Mouse (Mus musculus) cerebellum, adult 2 months (tissue): ENCODE data around the gene Hoxa2.

ENCODE experiments used
- CTCF ChIP-seq: fragments of 200-500 bp; IDR thresholded peaks from 2 replicates; pipeline ENCODE4 v1.5.1; 2011; ENCODE audit warnings: low read depth, mild to moderate bottlenecking, control low read depth, low read length, moderate library complexity, borderline replicate concordance; ENCODE audit not compliant: insufficient read depth
- POLR2A ChIP-seq: fragments of 200-500 bp; IDR thresholded peaks from 2 replicates; pipeline ENCODE4 v1.6.1; 2011; ENCODE audit warnings: low read length, control low read depth, borderline replicate concordance; ENCODE audit not compliant: insufficient read depth

DNA sequence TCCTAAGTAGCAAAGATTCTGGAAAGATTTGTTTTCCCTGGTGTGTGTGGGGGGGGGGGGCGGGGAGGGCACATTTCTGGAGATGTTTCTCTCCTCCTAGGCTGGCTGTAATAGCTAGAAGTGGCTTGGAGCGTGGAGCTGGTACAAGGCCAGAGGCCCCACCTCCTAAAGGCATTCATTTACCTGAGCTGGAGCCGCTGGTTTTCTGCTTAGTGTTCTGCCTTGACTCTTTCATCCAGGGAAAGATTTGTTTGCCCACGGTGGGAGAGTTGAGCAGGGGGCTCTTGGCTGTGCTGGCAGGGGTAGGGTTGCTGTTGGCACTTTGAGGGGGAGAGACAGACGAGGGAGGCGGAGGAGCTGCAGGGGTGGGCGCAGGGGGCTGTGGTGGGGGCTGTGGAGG, 7.3 kb upstream of the Hoxa2 start:
- TF ChIP-seq CTCF (no peak), POLR2A (no peak)
